Mouse (Mus musculus) hindbrain, embryonic 10.5 days (tissue): Measurements from ENCODE around the gene Fbxl14. TPM values are rescaled to one million over a fixed set of nuclear protein-coding genes. Genes with fewer than 3 reads are reported as not detected.

ENCODE experiments used
- DNase-seq: peaks from one replicate; pipeline ENCODE4 v3.0.0-alpha.2; 2017; ENCODE audit warnings: low spot score
- H3K27ac ChIP-seq: fragments of 300-500 bp; sonication (generic); 2 replicates; pipeline ENCODE4 v1.5.1; 2016; ENCODE audit warnings: mild to moderate bottlenecking, moderate library complexity
- H3K27me3 ChIP-seq: fragments of 300-500 bp; sonication (generic); 2 replicates; pipeline ENCODE4 v1.6.1; 2016; ENCODE audit warnings: mild to moderate bottlenecking; ENCODE audit not compliant: poor library complexity, insufficient read depth, severe bottlenecking
- H3K36me3 ChIP-seq: fragments of 300-500 bp; sonication (generic); 2 replicates; pipeline ENCODE4 v1.6.1; 2016; ENCODE audit warnings: mild to moderate bottlenecking, moderate library complexity
- H3K4me1 ChIP-seq: fragments of 300-500 bp; sonication (generic); replicated peaks from 2 replicates; pipeline ENCODE4 v1.6.1; 2016; ENCODE audit warnings: mild to moderate bottlenecking
- H3K4me3 ChIP-seq: fragments of 300-500 bp; sonication (generic); 2 replicates; pipeline ENCODE4 v1.5.1; 2016; ENCODE audit warnings: mild to moderate bottlenecking, moderate library complexity
- H3K9me3 ChIP-seq: fragments of 300-500 bp; sonication (generic); 2 replicates; pipeline ENCODE4 v1.6.1; 2016; ENCODE audit warnings: mild to moderate bottlenecking, moderate library complexity
- WGBS: fragments of 180-500 bp; shearing (Covaris S2); methylation state at CpG from one replicate; pipeline ENCODE4 v1.1.7; 2016; 5-methylcytosine and 5-hydroxymethylcytosine counted together
- polyA plus RNA-seq: library from polyadenylated mRNA; unstranded; fragments of >200 nt; fragmentation: Nextera tagmentation; extraction: Ambion mirVana; gene quantifications from 2 replicates; pipeline ENCODE4 v1.2.1, GENCODE M21; 2016

Gene Fbxl14
- polyA plus RNA-seq, 1 experiment from 2014 or later, result 3.4 TPM

DNA sequence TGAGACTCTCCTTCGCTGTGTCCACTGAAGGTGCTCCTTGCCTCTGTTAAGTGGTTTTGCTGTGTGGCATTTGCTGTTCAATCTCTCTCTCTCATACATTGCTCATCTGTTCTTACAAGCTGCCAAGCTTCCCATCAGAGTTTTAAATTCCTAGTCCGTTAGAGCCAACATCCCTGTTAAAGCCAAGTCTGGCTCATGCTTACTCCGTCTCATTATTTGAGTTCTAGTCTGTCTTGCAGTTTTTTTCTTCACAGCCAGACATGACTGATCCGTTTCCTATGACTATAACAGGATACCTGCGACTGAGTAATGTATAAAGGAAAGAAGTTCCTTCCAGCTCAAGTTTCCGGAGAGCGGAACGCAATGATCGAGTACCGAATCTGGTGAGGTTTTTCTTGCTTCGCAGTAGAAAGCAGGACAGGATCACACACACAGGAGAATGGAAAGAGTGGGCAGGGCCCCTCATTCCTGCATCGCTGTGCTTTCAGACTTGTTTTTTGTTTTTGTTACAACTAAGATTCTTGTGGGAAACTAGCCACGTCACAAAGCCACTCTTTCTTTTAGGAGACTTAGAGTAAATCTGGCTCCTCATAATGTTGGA is 30.1 kb downstream of the Fbxl14 start:
- DNase-seq, result no peak
- WGBS, result 93% methylated on average over 13 of the region's 13 CpGs
- H3K36me3 ChIP-seq, result no peaks in the 10 kb centered on the region

DNA sequence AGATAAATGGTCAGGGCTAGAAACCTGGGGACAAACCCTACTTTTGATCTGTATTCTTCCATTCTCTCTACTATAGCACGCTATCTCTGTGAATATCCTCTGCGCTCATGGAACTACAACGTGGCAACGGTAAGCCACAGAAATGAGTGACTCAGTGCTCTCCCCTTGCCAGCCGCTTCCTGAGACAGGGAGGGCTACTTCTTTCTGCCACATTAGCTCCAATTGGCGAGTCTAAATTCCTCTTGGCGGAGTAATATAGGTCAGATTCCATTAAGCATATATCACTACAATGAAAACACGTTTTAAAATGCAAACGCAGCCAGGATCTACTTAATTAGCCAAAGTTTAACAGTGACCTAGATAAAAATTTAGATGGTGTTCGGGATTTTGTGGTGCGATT is 33.2 kb downstream of the Fbxl14 start:
- Histone ChIP-seq H3K4me3 (no peak overlapping the region), H3K27ac (no peak overlapping the region), H3K27me3 (no peaks in the 10 kb centered on the region), H3K9me3 (no peaks in the 10 kb centered on the region), H3K4me1 (no peaks in the 10 kb centered on the region), H3K36me3 (no peaks in the 10 kb centered on the region)
- 91% methylated on average over 11 of the region's 11 CpGs for WGBS
- no peak for DNase-seq

More for the DNA sequence above, 30.1 kb downstream of the Fbxl14 start:
- Histone ChIP-seq H3K27ac (no peak overlapping the region), H3K27me3 (no peaks in the 10 kb centered on the region), H3K4me1 (peaks cover 9% of the 10 kb centered on the region), H3K9me3 (no peaks in the 10 kb centered on the region), H3K4me3 (no peak overlapping the region)

DNA sequence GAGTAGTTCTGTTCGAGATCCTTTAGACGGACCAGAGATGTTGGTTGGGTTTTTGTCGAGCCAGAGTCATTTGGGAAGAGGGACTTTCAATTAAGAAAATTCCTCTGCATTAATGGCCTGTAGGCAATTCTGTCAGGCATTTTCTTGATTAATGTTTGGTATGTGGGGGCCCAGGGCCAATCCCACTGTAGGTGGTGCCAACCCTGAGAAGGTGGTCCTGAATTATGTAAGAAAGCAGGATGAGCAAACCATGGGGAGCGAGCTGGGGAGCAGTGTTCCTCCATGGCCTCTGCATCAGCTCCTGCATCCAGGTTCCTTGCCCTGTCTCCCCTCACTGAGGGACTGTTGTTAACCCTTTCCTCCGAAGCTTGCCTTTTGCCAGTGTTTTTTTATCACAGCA is 34.0 kb downstream of the Fbxl14 start:
- Histone ChIP-seq H3K27ac (no peak overlapping the region), H3K9me3 (no peaks in the 10 kb centered on the region), H3K27me3 (no peaks in the 10 kb centered on the region), H3K36me3 (no peaks in the 10 kb centered on the region), H3K4me1 (no peaks in the 10 kb centered on the region), H3K4me3 (no peak overlapping the region)
- 86% methylated on average over 5 of the region's 5 CpGs for WGBS
- no peak for DNase-seq

DNA sequence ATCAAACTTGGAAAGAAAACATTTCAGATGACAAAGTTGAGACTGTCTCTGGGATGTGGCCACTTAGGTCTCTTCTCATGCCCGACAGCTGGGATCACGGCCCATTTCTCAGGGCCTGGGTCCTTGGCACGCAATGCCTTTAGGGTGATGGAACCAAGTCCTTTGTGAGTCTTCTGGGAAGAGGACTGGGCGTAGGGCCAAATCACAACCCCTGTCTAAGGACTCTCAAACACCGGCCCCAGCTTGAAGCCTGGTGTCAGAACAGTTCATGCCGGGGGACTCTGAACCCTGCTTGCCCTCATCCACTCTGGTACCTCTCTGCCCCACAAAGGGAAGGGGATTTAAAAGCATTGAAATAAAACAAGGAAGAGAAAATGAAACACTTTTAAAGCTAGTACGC is 34.6 kb downstream of the Fbxl14 start:
- no peak for DNase-seq
- WGBS, result 89% methylated on average over 7 of the region's 7 CpGs
- Histone ChIP-seq H3K36me3 (no peaks in the 10 kb centered on the region), H3K27me3 (no peaks in the 10 kb centered on the region), H3K27ac (no peak overlapping the region), H3K4me1 (no peaks in the 10 kb centered on the region), H3K9me3 (no peaks in the 10 kb centered on the region), H3K4me3 (no peak overlapping the region)

DNA sequence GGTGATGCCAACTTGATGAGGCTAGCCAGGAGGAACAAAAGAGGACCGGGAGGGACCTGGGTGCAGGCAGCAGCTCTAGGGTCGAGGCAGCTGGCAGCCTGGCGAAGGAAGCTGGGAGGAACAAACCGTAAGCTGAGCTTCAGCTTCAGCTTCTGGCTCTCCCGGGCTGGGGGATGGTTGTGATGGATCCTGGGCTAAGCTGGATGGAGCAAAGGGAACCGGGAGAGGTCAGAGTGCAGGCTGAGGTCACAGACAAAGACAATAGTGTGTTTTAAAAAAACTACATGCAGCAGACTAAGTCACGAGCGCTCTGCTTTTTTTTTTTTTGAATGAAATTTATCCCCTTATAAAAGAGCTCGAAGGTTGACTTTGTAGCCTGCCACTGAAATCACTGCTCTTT is 41.3 kb downstream of the Fbxl14 start:
- Histone ChIP-seq H3K4me3 (no peak overlapping the region), H3K27me3 (no peaks in the 10 kb centered on the region), H3K27ac (no peak overlapping the region), H3K9me3 (no peaks in the 10 kb centered on the region), H3K4me1 (peaks cover 35% of the 10 kb centered on the region), H3K36me3 (no peaks in the 10 kb centered on the region)
- peak; percentile 22 for DNase-seq
- 23% methylated on average over 9 of the region's 9 CpGs for WGBS

DNA sequence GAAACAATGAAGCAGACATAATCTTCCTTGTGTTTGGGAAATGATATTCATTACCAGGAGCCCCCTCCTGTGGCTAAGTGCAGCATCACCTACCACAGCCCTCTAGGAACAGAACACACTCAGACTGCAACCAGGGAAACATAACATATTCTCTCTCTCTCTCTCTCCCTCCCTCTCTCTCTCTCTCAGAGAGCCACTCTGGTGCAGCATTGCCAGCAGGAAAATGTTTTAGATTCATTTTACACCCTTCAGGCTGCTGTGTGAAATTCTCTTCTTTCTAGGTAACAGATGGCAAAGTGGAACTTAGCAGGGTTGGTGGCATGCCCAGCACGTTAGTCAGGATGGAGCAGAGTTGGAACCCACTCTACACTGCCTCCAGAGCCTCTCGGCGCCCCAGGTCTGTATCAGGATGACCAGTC is 42.0 kb downstream of the Fbxl14 start:
- H3K4me3 ChIP-seq, result no peak overlapping the region
- DNase-seq, result no peak
- H3K9me3 ChIP-seq, result no peaks in the 10 kb centered on the region
- H3K27ac ChIP-seq, result peak overlapping the region; percentile 62
- H3K27me3 ChIP-seq, result no peaks in the 10 kb centered on the region
- H3K4me1 ChIP-seq, result peaks cover 36% of the 10 kb centered on the region
- no peaks in the 10 kb centered on the region for H3K36me3 ChIP-seq
- WGBS, result 77% methylated on average over 3 of the region's 3 CpGs

DNA sequence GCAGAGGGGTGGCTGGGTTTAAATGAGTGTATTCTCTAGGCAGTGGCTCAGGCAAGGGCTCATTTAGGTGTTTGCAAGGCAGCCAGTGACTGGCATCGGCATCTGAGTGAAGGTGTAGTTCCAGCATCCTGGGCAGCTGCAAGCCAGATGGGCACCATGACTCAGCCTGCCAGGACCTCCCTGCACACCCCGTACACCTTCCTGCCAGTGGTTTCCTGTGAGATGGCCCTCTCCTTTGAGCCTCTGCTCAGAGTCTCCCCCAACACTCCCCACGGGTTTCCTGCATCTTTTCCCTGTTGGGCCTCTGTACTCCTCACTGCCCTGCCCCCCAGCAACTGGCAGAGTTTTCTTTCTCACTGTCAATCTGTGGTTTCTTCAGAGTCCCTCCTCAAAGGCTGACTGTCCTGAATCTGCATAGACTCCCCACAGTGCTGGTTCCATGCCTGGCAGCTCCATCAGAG is 42.5 kb downstream of the Fbxl14 start:
- Histone ChIP-seq H3K36me3 (no peaks in the 10 kb centered on the region), H3K27me3 (no peaks in the 10 kb centered on the region), H3K4me3 (no peak overlapping the region), H3K4me1 (peaks cover 41% of the 10 kb centered on the region), H3K9me3 (no peaks in the 10 kb centered on the region), H3K27ac (peak overlapping the region; percentile 62)
- DNase-seq, result no peak
- 51% methylated on average over 3 of the region's 3 CpGs for WGBS

DNA sequence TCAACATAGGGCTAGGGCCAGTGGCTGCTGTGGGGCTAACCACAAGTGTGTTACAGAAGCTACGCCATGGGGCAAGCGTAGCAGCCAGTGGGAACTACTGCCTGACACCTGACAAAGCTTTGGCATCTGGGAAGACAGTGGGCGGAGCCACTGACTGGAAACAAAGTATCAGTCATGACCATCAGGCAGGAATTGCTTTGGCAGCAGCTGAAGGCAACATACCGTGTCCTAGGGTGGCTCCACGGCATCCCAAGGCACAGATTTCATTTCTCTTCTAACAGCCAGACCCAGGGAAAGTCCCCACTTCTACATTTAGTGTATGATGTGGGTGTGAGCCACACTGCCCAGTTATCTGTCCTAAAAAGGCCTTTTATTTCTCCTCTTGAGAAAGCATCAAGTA is 47.0 kb downstream of the Fbxl14 start:
- Histone ChIP-seq H3K27ac (no peak overlapping the region), H3K36me3 (no peaks in the 10 kb centered on the region), H3K9me3 (no peaks in the 10 kb centered on the region), H3K4me3 (no peak overlapping the region), H3K27me3 (no peaks in the 10 kb centered on the region; the same call in 1 of the 2 replicates), H3K4me1 (peaks cover 33% of the 10 kb centered on the region)
- 81% methylated on average over 5 of the region's 5 CpGs for WGBS
- DNase-seq, result no peak

DNA sequence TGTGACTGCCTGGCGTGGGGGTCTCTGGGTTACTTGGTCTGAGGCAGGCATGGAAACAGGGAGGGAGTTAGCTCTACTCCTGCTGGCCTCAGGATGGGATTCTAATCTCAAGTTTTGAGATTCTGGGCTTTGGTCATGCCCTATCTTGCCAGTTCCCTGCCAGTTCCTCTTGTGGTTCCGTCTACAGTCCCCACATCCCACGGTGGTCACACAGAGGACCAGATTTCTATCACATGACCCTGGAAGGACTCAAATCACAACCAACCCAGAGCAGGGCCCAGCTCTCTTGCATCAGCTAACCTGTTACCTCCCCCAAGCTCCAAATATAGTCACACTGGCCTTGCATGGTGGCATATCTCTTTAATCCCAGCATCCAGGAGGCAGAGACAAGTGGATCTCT is 50.2 kb downstream of the Fbxl14 start:
- WGBS, result 89% methylated on average over 3 of the region's 3 CpGs
- Histone ChIP-seq H3K27ac (no peak overlapping the region), H3K36me3 (no peaks in the 10 kb centered on the region), H3K9me3 (no peaks in the 10 kb centered on the region), H3K4me3 (no peak overlapping the region), H3K27me3 (peaks cover 4% of the 10 kb centered on the region; the same call in 1 of the 2 replicates), H3K4me1 (peaks cover 11% of the 10 kb centered on the region; the same call in 1 of the 2 replicates)
- no peak for DNase-seq

Other genes with a start within 250 kb of the Fbxl14 start
- gene Cacna2d4, start 243.1 kb upstream of the Fbxl14 start, polyA plus RNA-seq, result 0.02 and 0.09 TPM in 2 replicates
- 0.12 and 0.16 TPM in 2 replicates for gene Lrtm2, start 148.9 kb upstream of the Fbxl14 start, polyA plus RNA-seq
- 28.2 and 36.7 TPM in 2 replicates for gene Adipor2, start 62.0 kb upstream of the Fbxl14 start, polyA plus RNA-seq
- 7.9 and 8.8 TPM in 2 replicates for gene Wnt5b, start 64.7 kb downstream of the Fbxl14 start, polyA plus RNA-seq